Mouse (Mus musculus): Measurements from ENCODE around the gene Iqcf4.
A peak's percentile ranks its signal among the peaks of the same experiment; 100 is the strongest.
"Not testable (repeated sequence)": the region's sequence is repeated elsewhere in the genome, so short reads cannot be mapped to it uniquely, and the experiment has no call there.

Gene Iqcf4

GRCm38 (mm10) chr9:106570896-106571295 is at the start of gene Iqcf4:
Gene Iqcf4 (minus strand): TSS chr9:106570996.
- DNase-seq (ENCODE audit: low spot score in 2 of 2), result no peak

- DNase-seq (ENCODE audit: low spot score in 2 of 2), result no peak
Measured at GRCm38 (mm10) chr9:106617496-106617895, 46.7 kb upstream of the Iqcf4 start.

DNA sequence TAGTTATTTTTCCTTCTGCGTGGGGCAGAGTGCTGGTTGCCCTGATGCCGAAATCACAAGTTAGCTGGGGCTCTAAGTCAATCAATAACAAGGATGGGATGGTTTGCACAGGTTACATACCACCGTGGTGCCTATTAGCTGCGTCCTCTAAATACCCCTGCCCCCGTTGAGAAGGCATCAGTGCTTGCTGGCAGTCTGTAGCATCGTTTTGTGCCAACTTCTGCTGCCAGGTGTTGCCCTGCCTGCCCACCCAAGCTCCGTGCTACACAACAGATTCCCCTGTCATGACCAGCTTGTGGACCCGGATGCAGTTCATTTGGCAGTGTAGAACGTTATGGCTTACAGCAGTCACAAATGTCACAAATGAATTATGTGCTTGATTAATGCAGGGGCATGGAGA is 45.5 kb upstream of the Iqcf4 start:
- no peak for DNase-seq (ENCODE audit: low spot score in 2 of 2)

DNA sequence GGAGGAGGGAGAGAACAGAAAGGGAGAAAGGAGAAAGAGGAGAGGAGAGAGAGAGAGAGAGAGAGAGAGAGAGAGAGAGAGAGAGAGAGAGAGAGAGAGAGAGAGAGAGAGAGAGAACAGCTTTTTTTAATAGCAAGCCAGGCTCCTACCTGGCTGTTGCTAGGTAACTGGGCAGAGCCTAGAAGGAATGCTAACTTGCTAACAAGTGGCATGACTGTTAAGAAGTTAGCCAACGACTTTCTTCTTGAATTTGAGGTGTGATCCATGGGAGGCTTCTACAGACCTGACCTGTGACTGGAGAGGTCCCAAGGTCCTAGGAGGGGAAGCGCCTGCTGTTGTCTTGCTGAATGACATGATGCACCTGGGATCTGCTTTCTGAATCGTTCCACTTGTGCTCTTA is 43.8 kb upstream of the Iqcf4 start:
- no peak for DNase-seq (ENCODE audit: low spot score in 2 of 2)

GRCm38 (mm10) chr9:106613951-106614350 is 43.2 kb upstream of the Iqcf4 start:
- no peak for DNase-seq (ENCODE audit: low spot score in 2 of 2)

- DNase-seq (ENCODE audit: low spot score in 2 of 2), result no peak
Measured at GRCm38 (mm10) chr9:106610727-106611126, 39.9 kb upstream of the Iqcf4 start.

- peak; percentile 74 for DNase-seq (ENCODE audit: low spot score in 2 of 2)
Measured at GRCm38 (mm10) chr9:106600546-106600945, 29.8 kb upstream of the Iqcf4 start.

DNA sequence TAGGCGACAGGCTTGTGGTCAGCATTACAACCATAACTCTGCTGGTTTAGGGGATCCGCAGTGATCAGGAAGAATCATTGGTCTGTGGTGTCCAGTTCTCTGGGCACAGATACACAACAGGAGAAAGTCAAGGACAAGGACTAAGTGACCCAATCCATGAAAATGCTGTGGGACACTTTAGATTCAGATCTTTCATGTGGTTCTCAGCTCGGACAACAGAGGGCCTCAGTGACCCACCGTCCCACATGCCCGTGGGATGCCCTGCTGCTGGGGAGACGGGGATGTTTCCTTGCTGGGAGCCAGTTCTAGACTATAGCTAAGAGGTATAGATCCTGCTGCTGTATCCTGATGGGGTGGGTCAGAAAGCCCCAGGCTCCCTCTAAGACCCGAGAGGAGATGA is 27.7 kb upstream of the Iqcf4 start:
- no peak for DNase-seq (ENCODE audit: low spot score in 2 of 2)

DNA sequence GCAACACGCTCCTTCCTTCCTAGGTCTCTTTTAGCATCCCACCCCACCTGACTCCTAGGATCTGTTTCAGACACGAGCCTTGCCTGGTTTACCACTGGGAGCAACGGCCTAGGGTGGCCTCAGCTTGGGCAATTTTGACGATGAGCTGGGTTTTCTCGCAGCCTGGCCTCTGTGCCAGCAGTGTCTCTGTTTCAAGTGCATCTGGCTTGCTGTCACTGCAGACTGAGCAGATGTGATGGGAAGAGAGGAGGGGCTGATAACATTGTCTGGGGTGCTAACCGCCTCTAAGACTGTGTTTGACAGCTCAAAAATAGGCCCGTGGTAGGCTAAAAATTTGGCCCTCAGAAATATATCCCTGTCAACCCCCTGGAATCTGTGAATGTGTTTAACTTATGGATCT is 25.0 kb upstream of the Iqcf4 start:
- DNase-seq (ENCODE audit: low spot score in 2 of 2), result peak; percentile 28 to 57

- not testable (repeated sequence) for DNase-seq (ENCODE audit: low spot score in 2 of 2)
Measured at GRCm38 (mm10) chr9:106595402-106595801, 24.6 kb upstream of the Iqcf4 start.

GRCm38 (mm10) chr9:106592158-106592557 is 21.4 kb upstream of the Iqcf4 start:
- no peak for DNase-seq (ENCODE audit: low spot score in 2 of 2)

DNA sequence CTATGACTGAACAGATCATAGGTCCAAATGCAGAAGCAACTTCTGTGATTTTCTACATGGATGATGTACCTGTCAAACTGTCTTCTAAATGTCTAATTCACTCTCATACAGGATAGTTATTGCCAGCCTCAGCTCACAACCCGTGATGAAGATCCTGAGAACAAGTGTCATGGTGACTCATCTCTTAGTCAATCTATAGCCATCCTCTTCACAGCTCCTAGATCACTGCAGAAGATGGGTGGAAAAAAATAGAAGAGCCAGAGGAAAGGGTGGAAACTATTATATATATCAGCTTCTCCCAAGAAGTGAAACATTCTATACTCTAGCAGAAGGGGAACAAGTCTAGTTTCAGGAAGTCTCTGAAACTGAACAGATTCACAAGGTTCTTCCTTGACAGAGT is 11.8 kb upstream of the Iqcf4 start:
- no peak for DNase-seq (ENCODE audit: low spot score in 2 of 2)

GRCm38 (mm10) chr9:106580016-106580415 is 9.2 kb upstream of the Iqcf4 start:
- DNase-seq (ENCODE audit: low spot score in 2 of 2), result no peak

DNA sequence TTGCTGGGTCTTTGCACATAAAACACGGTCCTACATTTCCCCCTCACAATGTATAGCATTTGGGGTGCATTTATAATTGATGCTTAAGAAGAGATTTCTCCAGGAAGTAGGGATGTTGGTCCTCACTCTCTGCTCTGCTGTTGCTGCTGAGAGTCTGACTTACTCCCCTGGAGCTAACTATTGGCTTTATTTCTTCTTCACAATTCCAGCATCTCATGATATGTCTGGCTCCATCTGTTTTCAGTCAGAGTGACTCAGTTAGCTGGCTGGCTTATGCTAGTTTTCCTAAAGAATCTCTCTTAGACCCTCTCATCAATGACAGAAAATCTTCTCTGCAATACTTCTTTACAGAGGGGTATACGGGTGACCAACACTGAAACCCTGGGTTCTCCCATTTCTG is 5.3 kb upstream of the Iqcf4 start:
- DNase-seq (ENCODE audit: low spot score in 2 of 2), result no peak

DNA sequence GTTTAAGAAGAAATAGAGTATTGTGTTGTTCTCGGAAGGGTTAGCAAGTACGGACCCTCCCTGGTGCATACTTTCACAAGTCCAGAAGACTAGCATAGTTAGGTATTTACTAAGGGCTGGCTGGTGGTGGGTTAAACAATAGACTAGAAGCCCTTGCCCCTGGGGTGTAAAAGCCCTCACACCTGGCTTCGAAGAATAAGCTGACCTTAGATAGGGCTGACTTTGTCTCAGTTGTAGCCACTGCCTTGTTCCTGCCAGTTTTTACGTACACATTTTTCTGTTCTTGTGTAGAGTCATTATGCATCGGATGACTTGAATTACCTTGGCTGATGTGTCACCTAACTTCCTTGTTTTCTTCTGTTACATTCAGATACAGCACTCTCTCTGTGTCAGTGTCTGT is 2.6 kb upstream of the Iqcf4 start:
- DNase-seq (ENCODE audit: low spot score in 2 of 2), result no peak

DNA sequence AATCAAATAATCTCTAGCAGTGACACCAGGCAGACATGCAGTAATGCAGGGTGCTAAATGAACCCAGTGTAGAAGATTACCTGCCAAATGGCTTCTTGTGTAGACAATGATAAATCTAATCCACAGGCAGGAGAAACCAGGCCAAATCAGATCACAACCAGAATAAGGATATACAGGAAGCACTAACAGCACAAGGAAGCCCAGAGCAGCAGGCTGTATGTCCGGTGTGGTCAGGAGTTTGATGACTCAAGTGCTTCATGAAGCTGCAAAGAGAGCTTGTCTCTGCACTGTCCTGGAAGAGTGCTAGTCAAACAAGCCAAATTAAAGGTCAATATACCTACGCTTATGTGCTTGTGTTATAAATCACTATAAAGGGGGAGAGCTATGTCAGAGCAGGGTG is 1.4 kb upstream of the Iqcf4 start:
- DNase-seq (ENCODE audit: low spot score in 2 of 2), result no peak

- DNase-seq (ENCODE audit: low spot score in 2 of 2), result no peak
Measured at GRCm38 (mm10) chr9:106566437-106566836, 4.4 kb downstream of the Iqcf4 start.

GRCm38 (mm10) chr9:106564025-106564424 is 6.8 kb downstream of the Iqcf4 start:
- no peak for DNase-seq (ENCODE audit: low spot score in 2 of 2)

DNA sequence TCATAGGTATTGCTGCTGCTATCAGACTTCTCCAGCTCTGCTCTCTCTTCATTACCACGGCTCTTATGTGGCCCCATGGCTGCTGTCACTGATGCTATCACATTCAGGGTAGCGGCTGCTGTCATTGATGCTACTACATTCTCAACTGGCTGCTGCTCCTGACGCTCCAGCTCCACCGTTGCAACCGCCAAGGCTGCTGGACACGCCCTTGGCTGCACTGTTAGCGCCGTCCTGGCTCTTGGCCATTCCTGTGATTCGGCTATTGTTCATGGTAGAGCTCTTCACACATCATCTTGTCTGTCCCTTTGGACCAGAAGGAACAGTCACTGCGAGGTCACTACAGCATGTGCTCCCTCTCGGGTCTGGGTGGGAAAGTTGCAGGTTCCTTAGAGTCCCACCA is 8.5 kb downstream of the Iqcf4 start:
- DNase-seq (ENCODE audit: low spot score in 2 of 2), result no peak

GRCm38 (mm10) chr9:106561531-106561930 is 9.3 kb downstream of the Iqcf4 start, which contains the start of gene Iqcf3:
Gene Iqcf3 (minus strand): TSS chr9:106561631.
- no peak for DNase-seq (ENCODE audit: low spot score in 2 of 2)

GRCm38 (mm10) chr9:106534975-106535374 is 35.8 kb downstream of the Iqcf4 start:
- DNase-seq (ENCODE audit: low spot score in 2 of 2), result peak; percentile 15 to 20

DNA sequence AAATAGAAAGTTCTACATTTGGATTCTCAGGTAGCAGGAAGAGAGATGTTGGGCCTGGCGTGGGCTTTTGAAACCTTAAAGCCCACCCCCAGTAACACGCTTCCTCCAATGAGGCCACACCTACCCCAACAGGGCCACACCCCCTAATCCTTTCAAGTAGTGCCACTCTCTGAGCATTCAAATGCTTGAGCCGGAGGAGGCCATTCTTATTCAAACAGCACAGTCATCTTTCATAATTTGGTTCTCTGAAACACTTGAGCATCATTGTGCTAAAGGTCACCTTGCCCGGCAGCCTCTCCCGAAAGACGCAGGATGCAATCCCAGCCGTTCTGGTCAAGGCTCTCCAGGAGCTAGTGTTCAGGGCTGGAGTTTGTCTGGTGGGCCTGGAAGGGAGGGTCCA is 36.5 kb downstream of the Iqcf4 start:
- DNase-seq (ENCODE audit: low spot score in 2 of 2), result no peak

DNA sequence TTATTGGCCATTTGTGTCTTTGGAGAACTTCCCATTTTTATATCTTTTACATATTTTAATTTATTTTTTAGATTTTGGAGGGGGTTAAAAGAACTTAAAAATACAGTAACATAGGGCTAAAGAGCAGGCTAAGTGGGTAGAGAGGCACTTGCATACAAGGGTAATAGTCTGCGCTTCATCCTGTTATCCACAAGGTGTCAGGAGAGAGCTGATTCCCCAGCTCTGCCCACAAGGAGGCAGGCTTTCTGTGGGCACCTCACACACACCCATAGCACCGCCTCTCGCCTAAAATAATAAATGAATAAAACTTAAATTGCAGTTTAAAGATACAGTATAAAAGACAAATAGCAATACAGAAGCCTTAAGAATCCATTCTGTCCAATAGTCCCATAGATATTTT is 39.0 kb downstream of the Iqcf4 start:
- DNase-seq (ENCODE audit: low spot score in 2 of 2), result peak; percentile 25 to 32

DNA sequence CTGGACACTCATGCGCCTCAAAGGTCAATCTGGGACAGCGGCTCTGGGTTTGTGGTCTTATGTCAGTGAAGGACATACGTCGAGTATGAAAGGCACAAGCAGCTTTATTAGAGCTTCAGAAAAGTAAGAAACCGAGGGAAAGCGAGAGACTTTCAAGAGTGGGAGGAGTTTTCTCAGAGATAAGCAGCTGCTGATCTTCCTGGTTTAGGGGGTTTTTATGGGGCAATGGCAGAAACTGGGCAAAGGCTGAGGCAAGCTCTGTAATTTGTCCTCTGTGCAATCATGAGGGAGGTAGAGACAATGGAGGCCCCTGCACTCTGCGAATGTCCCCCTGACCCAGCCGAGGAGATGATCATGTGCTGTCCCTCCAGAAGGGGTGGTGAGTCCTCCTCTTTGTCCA is 50.9 kb downstream of the Iqcf4 start:
- no peak for DNase-seq (ENCODE audit: low spot score in 2 of 2)

- no peak for DNase-seq (ENCODE audit: low spot score in 2 of 2)
Measured at GRCm38 (mm10) chr9:106519433-106519832, 51.4 kb downstream of the Iqcf4 start.

Measured in right cerebral cortex, adult 2 months (tissue).